Mouse (Mus musculus) left cerebral cortex, adult 2 months (tissue): ENCODE measurements around the gene Spata5. TPM values are rescaled to one million over a fixed set of nuclear protein-coding genes. Genes with fewer than 3 reads are reported as not detected.
"Not testable (repeated sequence)": the region's sequence is repeated elsewhere in the genome, so short reads cannot be mapped to it uniquely, and the experiment has no call there.

Experiments used
- DNase-seq, 2 experiments: peaks; one replicate each; pipeline ENCODE4 v3.0.0; 2021 to 2022; ENCODE audit warnings: low spot score in 2 of 2, mixed read lengths in 1 of 2; ENCODE audit errors: extremely low spot score in 1 of 2
- H3K27ac ChIP-seq: fragments of 200-600 bp; 2 replicates; pipeline ENCODE4 v1.8.1; 2022
- H3K4me3 ChIP-seq: fragments of 200-600 bp; 2 replicates; pipeline ENCODE4 v1.8.1; 2022
- CTCF ChIP-seq: fragments of 200-600 bp; IDR thresholded peaks from 2 replicates; pipeline ENCODE4 v1.8.1; 2022; ENCODE audit warnings: antibody characterized with exemption, mild to moderate bottlenecking, moderate library complexity
- intact Hi-C: fragments of 180-260 bp; cut with DNase I; formaldehyde crosslinking; loops from one replicate; pipeline ENCODE4 v1.15.1; 2025
- total RNA-seq, 2 experiments: library from RNA; stranded (reverse); gene quantifications; 2 replicates each; pipeline ENCODE4 v1.2.3; 2021

The Spata5 gene
- total RNA-seq, 2 experiments from 2014 or later, result 19.1 to 20.4 TPM

- DNase-seq, result no peak
- H3K27ac ChIP-seq, result no peak overlapping the region
- no peak for TF ChIP-seq CTCF
- no peak overlapping the region for H3K4me3 ChIP-seq
- intact Hi-C loops, result loop anchor here (2.0 kb wide), 1 partner anchor 22 kb away; no protein-coding TSS in a partner anchor
Observed at GRCm38 (mm10) chr3:37520334-37521023, 100.8 kb downstream of the Spata5 start.

DNA sequence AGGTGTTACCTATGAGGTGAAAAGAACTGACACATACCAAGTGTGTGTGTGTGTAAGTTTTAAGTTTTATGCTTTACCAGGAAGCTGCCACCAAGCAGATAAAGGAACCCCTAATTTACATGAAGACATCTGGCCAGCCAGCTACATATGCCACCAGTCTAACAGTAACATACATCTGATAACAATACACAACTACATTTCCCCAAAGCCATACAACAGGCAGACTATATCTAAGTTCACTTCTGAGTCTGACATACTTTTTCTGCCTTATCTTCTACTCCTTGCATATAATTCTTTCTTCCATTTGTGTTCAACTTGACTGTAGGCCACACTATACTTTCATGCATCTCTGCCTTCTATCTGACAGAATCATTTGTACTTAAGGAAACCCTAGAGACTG is 112.4 kb downstream of the Spata5 start:
- Histone ChIP-seq H3K27ac (no peak overlapping the region), H3K4me3 (no peak overlapping the region)
- no peak for DNase-seq
- no peak for TF ChIP-seq CTCF
- intact Hi-C loops, result no loop called here

GRCm38 (mm10) chr3:37540701-37541100 is 121.0 kb downstream of the Spata5 start:
- intact Hi-C loops, H3K27ac ChIP-seq, DNase-seq, H3K4me3 ChIP-seq: not testable (repeated sequence)

DNA sequence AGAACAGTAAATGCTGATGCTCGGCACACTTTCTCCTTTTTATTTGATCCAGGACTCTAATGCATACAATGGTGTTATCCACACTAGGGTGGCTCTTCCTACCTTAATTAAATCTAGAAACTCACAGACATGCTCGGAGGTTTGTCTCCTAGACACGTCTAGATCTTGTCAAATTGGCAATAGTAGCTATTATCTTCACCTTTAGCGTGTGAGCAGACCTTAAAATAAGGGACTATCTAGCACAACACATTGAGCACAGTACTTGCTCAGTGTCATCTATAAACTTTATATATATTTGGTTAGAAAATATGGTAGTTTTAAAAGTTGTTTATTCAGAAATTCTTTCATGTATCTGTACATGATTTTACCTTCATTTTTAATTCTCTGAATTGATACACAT is 126.7 kb downstream of the Spata5 start:
- intact Hi-C loops, result no loop called here
- no peak overlapping the region for H3K4me3 ChIP-seq
- no peak for TF ChIP-seq CTCF
- H3K27ac ChIP-seq, result no peak overlapping the region
- no peak for DNase-seq

- TF ChIP-seq CTCF, result no peak
- no peak for DNase-seq
- Histone ChIP-seq H3K4me3 (no peak overlapping the region), H3K27ac (no peak overlapping the region)
- intact Hi-C loops, result no loop called here
Observed at GRCm38 (mm10) chr3:37550190-37550589, 130.5 kb downstream of the Spata5 start.

DNA sequence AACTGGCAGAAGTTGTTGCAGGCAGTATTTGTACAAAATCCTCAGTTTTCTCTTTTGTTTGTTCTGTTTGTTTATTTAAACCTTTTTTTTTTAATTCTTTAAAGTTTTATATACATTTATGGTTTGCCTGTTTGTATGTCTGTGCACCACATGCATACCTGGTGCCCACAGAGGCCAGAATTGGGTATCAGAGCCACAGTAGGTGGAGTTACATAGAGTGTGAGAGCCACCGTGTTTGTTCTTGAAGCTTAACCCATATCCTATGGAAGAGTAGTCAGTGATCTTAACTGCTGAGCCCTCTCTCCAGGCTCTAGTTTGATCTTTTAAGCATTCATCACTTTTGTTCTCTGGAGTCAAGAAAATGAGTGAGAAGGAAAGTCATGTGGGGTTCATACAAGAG is 130.9 kb downstream of the Spata5 start:
- intact Hi-C loops, result no loop called here
- Histone ChIP-seq H3K4me3 (no peak overlapping the region), H3K27ac (no peak overlapping the region)
- no peak for DNase-seq
- no peak for TF ChIP-seq CTCF

- intact Hi-C loops, result no loop called here
- Histone ChIP-seq H3K27ac (no peak overlapping the region), H3K4me3 (no peak overlapping the region)
- no peak for TF ChIP-seq CTCF
- no peak for DNase-seq
Observed at GRCm38 (mm10) chr3:37551486-37551885, 131.8 kb downstream of the Spata5 start.

GRCm38 (mm10) chr3:37552244-37552643 is 132.5 kb downstream of the Spata5 start:
- no peak for DNase-seq
- TF ChIP-seq CTCF, result no peak
- Histone ChIP-seq H3K4me3 (no peak overlapping the region), H3K27ac (no peak overlapping the region)
- intact Hi-C loops, result no loop called here

GRCm38 (mm10) chr3:37553371-37554033 is 133.8 kb downstream of the Spata5 start:
- intact Hi-C loops, result no loop called here
- no peak overlapping the region for H3K27ac ChIP-seq
- H3K4me3 ChIP-seq, result no peak overlapping the region
- no peak for TF ChIP-seq CTCF
- DNase-seq, result no peak

GRCm38 (mm10) chr3:37556412-37557113 is 136.9 kb downstream of the Spata5 start:
- TF ChIP-seq CTCF, result no peak
- Histone ChIP-seq H3K27ac (no peak overlapping the region), H3K4me3 (no peak overlapping the region)
- intact Hi-C loops, result no loop called here
- DNase-seq, result no peak

GRCm38 (mm10) chr3:37557741-37558479 is 138.2 kb downstream of the Spata5 start:
- no peak for TF ChIP-seq CTCF
- no peak for DNase-seq
- intact Hi-C loops, result no loop called here
- no peak overlapping the region for H3K4me3 ChIP-seq
- no peak overlapping the region for H3K27ac ChIP-seq

DNA sequence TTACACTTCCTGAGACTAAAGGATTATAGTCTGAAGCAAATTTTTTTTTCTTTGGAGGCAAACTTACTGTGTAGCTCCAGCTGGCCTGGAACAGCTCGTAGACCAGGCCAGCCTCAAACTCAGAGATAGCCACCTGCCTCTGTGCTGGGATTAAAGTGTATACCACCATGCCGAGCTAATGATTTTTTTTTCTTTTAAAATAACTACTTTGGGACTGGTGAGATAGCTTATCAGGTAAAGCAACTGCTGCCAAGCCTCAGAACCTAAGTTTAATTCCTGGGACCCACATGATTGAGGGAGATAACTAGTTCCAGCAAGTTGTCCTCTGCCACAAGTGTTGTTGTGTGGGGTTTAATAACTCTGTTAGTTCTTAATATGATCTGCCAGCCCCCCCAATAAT is 139.6 kb downstream of the Spata5 start:
- no peak for TF ChIP-seq CTCF
- Histone ChIP-seq H3K27ac (no peak overlapping the region), H3K4me3 (no peak overlapping the region)
- no peak for DNase-seq
- intact Hi-C loops, result no loop called here
